Mouse (Mus musculus): ENCODE results near the gene Styxl1.

GRCm38 (mm10) chr5:135701601-135702000 lies 76.6 kb downstream of the Styxl1 start:
- TF ChIP-seq CTCF (IDR thresholded peaks at IDR 0.05; ENCODE audit: insufficient read depth, low read length) = no peak
- no peak for TF ChIP-seq POLR2A (IDR thresholded peaks at IDR 0.05; ENCODE audit: borderline replicate concordance, extremely low read depth, low read depth, low read length)

Data from lung, adult 2 months (tissue).